Comparison of ENCODE assay signal across 23 mouse cellular contexts in the genomic region with DNA sequence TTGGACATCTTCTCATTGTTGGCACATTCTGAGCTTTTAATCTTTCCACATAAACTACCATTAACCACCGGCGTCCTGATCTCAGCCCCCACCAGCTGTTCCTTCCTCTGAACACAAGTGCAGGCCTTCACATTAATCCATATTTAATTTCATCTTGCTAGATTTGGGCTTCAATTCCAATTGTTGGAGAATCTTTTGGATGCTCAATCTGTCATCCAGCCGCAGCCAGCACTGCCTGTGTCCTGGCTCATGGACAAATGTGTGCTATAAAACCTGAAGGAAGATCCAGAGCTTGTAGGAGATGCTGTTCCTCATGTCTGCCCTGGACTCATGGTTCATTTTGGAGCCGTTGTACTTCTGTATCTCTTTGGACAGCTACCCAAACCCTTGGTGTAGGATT.
DNase-seq lines count a peak whose midpoint lies in the region; ATAC-seq lines count a peak whose summit lies in the region.
"Had no signal": no experiment of that assay in that cellular context is flagged by ENCODE, and none has a peak within 500 bp of the region (broad histone marks: within the 10 kb centered on the region; RNA-seq: fewer than 3 reads in every experiment).

No protein-coding gene starts in this region.

- 91% methylated on average over 4 of the region's 4 CpGs for WGBS in forebrain, embryonic 11.5 days
- WGBS in forebrain, embryonic 12.5 days, result 89% methylated on average over 4 of the region's 4 CpGs

- H3K27ac ChIP-seq in forebrain, embryonic 11.5 days (ENCODE audit: low read depth, low read length), result no peak overlapping the region
- no peak overlapping the region for H3K27ac ChIP-seq in forebrain, embryonic 12.5 days
- H3K27ac ChIP-seq: forebrain, embryonic 10.5 days; forebrain, embryonic 15.5 days; heart, adult 2 months; heart, embryonic 10.5 days; heart, embryonic 13.5 days; hindbrain, embryonic 12.5 days; hindbrain, embryonic 15.5 days; intestine, embryonic 15.5 days had no signal

- H3K4me3 ChIP-seq in forebrain, embryonic 11.5 days (ENCODE audit: low read depth, low read length), result no peak overlapping the region
- no peak overlapping the region for H3K4me3 ChIP-seq in forebrain, embryonic 12.5 days (replicated peaks)
- H3K4me3 ChIP-seq: forebrain, embryonic 10.5 days; forebrain, embryonic 15.5 days; heart, adult 2 months; heart, embryonic 10.5 days; heart, embryonic 13.5 days; hindbrain, embryonic 12.5 days; hindbrain, embryonic 15.5 days; intestine, embryonic 15.5 days had no signal

- peak; percentile 28 for DNase-seq in forebrain, embryonic 11.5 days (ENCODE audit: low spot score)
- peak; percentile 25 to 38 for DNase-seq in layer of hippocampus, adult 8-10 months (ENCODE audit: low spot score in 2 of 2)
- no peak for DNase-seq in layer of hippocampus, postnatal 10 days (ENCODE audit: low spot score in 2 of 2)
- peak; percentile 34 to 38 for DNase-seq in right cerebral cortex, postnatal 10 days (ENCODE audit: low spot score in 2 of 2)
- DNase-seq in right cerebral cortex, postnatal 14 days, result no peak
- DNase-seq: adrenal gland, adult 2 months; adrenal gland, postnatal 14 days; cerebellum, adult 18-20 months; cerebellum, adult 9-10 months; gastrocnemius, postnatal 10 days; gastrocnemius, postnatal 36 days; heart, adult 2 months; heart, postnatal 14 days; heart, postnatal 4 days had no signal

- no peak overlapping the region for H3K9ac ChIP-seq in forebrain, embryonic 11.5 days (ENCODE audit: low read length)
- H3K9ac ChIP-seq in forebrain, embryonic 12.5 days, result no peak overlapping the region
- H3K9ac ChIP-seq: forebrain, embryonic 15.5 days; heart, embryonic 13.5 days; hindbrain, embryonic 12.5 days; hindbrain, embryonic 15.5 days; intestine, embryonic 15.5 days had no signal

- H3K36me3 ChIP-seq in forebrain, embryonic 11.5 days (ENCODE audit: control insufficient read depth, insufficient read depth, low read length), result no peaks in the 10 kb centered on the region
- no peaks in the 10 kb centered on the region for H3K36me3 ChIP-seq in forebrain, embryonic 12.5 days (replicated peaks)
- H3K36me3 ChIP-seq: forebrain, embryonic 10.5 days; forebrain, embryonic 15.5 days; heart, embryonic 10.5 days; heart, embryonic 13.5 days; hindbrain, embryonic 12.5 days; hindbrain, embryonic 15.5 days; intestine, embryonic 15.5 days had no signal

- H3K4me1 ChIP-seq in forebrain, embryonic 11.5 days (replicated peaks; ENCODE audit: control insufficient read depth, insufficient read depth, low read length), result no peaks in the 10 kb centered on the region
- peaks cover 7% of the 10 kb centered on the region for H3K4me1 ChIP-seq in forebrain, embryonic 12.5 days
- H3K4me1 ChIP-seq: heart, embryonic 10.5 days; heart, embryonic 13.5 days had no signal

- no peak overlapping the region for H3K4me2 ChIP-seq in forebrain, embryonic 11.5 days (ENCODE audit: low read depth, low read length, severe bottlenecking)
- no peak overlapping the region for H3K4me2 ChIP-seq in forebrain, embryonic 12.5 days
- H3K4me2 ChIP-seq: forebrain, embryonic 15.5 days; heart, embryonic 13.5 days; hindbrain, embryonic 12.5 days; hindbrain, embryonic 15.5 days; intestine, embryonic 15.5 days had no signal

- no peak for ATAC-seq in forebrain, embryonic 11.5 days (replicated peaks; ENCODE audit: low FRiP score)
- no peak for ATAC-seq in forebrain, embryonic 12.5 days (ENCODE audit: low FRiP score)
- ATAC-seq: CD4-positive, CD25-positive, alpha-beta regulatory T cell, adult 4 months; forebrain, embryonic 15.5 days; intestine, embryonic 15.5 days had no signal

- no peaks in the 10 kb centered on the region for H3K27me3 ChIP-seq in forebrain, embryonic 11.5 days (ENCODE audit: control insufficient read depth, insufficient read depth, low read length)
- H3K27me3 ChIP-seq in forebrain, embryonic 12.5 days, result peaks cover 24% of the 10 kb centered on the region
- H3K27me3 ChIP-seq: hindbrain, embryonic 12.5 days; hindbrain, embryonic 15.5 days; intestine, embryonic 15.5 days had no signal

- H3K9me3 ChIP-seq in forebrain, embryonic 11.5 days (ENCODE audit: control insufficient read depth, low read length), result no peaks in the 10 kb centered on the region
- no peaks in the 10 kb centered on the region for H3K9me3 ChIP-seq in forebrain, embryonic 12.5 days
- H3K9me3 ChIP-seq: forebrain, embryonic 10.5 days; forebrain, embryonic 15.5 days; heart, embryonic 10.5 days; heart, embryonic 13.5 days; hindbrain, embryonic 12.5 days; hindbrain, embryonic 15.5 days; intestine, embryonic 15.5 days had no signal

Comparison
In these comparisons a context has a peak if more than half of its experiments do, and no peak if none do; other contexts are left out.
1. DNase-seq: peak in forebrain, embryonic 11.5 days (single experiment), layer of hippocampus, adult 8-10 months (2 of 2) and right cerebral cortex, postnatal 10 days (2 of 2); none in layer of hippocampus, postnatal 10 days (0 of 2) and right cerebral cortex, postnatal 14 days (single experiment).